Mouse (Mus musculus): ENCODE measurements around the gene Urgcp.

The Urgcp gene

DNA sequence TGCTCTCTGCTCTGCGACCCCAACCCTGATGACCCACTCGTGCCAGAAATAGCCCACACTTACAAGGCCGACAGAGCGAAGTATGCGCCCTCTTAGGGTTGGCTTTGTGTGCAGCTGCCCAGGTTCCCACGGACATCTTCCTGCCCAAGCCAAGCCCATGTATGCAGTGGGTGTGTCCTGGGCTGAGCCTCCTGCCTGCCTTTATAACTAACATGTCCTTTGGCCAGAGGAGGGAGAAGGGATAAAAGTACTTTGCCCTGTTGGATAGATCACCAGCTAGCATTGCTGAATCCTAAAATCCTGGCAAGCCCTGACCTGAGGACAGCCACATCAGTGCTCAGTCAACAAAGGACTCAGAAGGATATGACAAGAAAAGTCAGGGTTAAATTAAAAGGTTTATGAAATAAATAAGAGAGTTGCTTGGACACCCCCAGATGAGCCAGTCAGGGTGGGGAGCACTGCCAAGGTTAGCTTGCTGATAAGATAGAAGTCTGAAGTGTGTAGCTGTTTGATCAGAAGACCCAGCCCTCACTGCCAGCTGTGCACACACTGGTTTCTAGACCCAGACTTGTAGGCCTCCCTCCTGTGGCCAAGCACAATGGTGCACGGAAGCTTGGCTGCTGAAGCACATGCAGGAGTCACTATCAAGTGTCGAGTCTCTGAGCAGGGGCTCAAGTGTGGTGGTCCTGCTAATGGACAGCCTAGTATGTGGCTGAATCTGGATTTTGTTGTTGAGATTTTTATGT, 20.2 kb upstream of the Urgcp start:
- peak; percentile 69 for DNase-seq

DNA sequence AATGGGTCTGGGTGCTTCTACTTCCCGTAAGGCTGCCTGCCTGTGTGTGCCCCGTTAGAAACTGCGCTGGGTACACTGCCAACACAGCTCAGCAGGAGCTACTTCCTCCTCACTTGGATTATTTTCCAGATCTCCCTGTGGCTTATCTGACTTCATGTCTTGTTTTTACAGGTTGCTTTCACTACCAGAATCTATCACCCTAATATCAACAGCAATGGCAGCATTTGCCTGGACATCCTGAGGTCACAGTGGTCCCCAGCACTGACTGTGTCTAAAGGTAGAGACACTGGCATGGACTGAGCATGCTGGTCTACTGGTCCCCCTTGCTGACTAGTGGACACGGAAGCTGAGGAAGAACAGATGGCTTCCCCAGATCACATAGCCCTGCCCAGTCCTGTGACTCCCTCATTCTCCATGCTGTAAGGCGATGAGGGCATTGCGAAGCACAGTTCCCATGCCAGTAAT, 17.9 kb upstream of the Urgcp start:
- DNase-seq = no peak

DNA sequence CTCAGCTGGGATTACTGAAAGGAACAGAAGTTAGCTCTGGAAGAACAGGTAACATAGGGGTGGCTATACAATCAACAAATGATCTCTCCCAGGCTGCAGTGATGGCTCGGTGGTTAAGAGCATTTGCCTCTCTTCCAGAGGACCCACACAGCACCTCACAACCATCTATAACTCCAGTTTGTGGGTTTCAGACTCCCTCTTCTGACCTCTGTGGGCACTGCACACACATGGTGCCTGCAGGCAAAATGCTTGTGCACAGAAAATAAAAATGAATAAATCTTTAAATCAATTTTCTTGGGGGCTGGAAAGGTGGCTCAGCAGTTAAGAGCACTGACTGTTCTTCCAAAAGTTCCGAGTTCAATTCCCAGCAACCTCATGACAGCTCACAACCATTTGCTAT, 16.3 kb upstream of the Urgcp start:
- no peak for DNase-seq

DNA sequence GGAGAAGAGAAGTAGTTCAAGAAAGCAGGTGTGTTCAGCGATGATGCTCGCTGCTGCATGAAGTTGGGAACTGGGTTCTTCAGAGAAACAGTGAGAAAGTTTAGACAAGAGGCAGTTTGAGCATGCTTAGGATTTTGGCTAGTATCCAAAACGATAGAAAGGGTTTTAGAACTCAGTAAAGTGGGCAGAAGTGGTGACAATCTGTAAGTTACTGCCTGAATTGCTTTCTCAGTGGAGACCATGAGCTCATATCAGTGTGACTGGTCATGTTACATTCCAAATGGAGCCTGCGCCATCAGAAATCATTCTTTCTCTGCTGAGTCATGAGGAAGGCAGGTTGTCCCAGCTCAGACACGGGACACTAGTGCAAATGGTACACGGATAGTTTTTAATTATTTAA, 3.8 kb upstream of the Urgcp start:
- no peak for DNase-seq

DNA sequence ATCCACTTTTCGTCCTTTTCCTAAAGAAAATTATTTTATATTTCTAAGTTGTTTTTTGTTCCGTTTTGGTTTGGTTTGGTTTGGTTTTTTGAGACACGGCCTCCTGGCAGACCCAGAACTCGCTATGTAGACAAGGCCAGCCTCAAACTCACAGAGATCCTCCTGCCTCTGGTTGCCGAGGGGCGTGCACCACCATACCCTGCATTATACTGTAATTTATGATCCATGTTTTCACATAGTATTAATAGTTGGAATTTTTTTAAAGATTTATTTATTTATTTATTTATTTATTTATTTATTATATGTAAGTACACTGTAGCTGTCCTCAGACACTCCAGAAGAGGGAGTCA, 432 bp upstream of the Urgcp start:
- DNase-seq = no peak

DNA sequence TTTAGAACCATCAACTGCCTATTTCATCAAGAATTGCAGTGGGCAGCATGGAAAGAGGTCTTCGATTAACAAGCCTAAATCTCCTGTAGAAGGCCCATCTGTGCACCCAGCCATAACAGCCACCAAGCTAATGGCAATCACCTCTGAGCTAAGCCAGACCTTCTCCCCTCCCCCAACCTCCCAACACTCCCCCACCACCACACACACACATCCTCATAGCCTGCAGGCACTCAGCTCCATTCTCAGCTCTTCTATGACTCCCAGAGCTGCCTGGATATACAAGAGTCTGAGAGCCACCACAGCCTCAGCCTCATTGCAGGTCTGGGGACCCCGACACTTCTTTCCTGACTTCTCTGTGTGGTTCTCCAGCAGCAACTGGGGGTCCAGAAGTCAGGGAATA, 8.4 kb downstream of the Urgcp start:
- DNase-seq = no peak

DNA sequence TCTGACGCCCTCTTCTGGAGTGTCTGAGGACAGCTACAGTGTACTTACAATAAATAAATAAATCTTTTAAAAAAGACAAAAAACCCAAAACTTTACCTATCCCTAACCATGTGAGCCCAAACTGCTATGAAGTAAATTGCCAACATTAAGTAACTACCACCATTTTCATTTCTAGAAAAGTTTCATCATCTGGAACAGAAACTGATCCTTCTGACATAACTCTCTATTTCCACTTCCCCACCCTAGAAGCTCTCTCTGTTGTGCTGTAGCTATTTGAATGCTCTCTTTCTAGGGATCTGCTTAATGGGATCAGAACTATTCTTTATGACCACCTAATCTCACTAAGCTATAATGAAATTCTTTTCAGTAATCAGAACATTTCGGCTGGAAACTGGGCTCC, 17.2 kb downstream of the Urgcp start:
- no peak for DNase-seq

DNA sequence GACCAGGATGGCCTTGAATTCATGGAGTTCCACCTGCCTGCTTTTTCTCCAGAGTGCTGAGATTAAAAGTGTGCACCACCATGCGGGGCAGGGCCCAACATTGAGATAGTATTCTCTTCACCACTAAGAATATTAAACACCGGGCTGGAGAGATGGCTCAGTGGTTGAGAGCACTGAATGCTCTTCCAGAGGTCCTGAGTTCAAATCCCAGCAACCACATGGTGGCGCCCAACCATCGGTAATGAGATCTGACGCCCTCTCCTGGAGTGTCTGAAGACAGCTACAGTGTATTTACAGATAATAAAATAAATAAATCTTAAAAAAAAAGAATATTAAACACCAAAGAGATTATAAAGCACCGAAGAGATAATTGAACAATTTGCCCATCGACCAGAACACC, 20.1 kb downstream of the Urgcp start:
- peak; percentile 32 for DNase-seq

DNA sequence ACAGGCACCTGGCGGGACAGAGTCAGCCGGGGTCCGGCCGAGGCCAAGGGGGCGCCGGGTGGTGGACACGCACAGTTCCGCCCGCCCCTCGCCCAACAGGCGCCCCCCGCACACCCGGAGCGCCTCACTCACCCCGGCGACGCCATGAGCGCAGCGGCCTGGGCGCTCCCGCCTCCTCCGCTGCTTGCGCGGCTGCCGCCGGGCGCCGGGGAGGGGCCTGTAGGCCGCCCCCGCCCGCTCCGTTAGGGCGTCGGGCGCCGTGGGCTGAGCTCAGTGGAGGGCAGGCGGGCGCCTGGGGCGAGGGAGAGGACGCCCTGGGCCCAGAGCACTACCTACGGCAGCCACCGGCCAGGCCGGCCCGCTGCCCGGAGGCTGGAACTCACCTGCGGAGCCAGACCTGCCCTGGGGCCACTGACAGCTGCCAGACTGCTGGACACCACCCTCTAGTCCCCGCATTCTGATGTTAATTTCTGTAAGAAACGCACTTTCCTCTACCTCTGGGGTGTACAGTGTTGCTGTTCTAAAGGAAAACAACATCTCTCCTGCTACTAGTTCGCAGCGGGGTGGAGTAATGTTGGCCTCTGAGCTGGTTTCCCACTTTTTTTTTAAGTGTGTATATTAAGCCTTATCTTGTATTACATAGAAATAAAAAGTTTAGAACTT, 21.1 kb downstream of the Urgcp start:
- DNase-seq = peak; percentile 83

DNA sequence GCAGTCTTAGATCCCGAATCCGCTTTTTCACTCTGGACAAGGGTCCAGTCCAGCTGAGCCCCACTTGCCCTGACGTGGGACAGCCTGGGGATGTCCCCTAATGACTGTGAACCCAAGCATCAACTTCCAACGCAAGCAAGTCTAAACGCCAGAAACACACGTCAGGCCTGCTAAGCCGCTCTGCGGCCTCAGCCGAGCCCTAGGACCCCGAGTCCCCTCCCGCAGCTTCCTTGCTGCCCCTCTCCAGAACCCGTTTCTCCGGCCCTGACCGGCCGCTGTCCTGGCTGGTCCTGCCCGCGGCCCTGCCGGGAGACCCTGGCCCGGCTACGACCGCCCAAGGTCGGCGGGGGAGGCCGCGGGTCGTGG, 21.6 kb downstream of the Urgcp start:
- peak; percentile 42 for DNase-seq

DNA sequence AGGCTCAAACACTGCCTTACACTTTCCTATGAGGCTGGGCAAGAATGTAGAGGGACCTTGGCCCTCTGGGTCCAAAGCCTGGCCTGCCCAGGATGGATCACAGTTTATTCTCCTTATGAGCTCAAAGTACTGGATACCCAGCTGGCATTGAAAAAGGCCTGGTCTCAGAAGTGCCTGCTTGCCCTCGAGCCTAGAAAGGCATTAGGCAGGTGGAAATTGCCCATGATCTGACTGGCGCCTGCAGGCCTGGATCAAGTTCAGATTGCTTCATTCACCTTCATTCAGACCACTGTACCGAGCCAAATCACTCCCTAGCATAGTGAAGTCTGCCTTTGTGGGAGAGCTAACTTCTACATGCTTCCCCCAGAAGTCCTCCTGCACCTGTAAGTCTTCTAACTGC, 22.3 kb downstream of the Urgcp start:
- peak; percentile 91 for DNase-seq

DNA sequence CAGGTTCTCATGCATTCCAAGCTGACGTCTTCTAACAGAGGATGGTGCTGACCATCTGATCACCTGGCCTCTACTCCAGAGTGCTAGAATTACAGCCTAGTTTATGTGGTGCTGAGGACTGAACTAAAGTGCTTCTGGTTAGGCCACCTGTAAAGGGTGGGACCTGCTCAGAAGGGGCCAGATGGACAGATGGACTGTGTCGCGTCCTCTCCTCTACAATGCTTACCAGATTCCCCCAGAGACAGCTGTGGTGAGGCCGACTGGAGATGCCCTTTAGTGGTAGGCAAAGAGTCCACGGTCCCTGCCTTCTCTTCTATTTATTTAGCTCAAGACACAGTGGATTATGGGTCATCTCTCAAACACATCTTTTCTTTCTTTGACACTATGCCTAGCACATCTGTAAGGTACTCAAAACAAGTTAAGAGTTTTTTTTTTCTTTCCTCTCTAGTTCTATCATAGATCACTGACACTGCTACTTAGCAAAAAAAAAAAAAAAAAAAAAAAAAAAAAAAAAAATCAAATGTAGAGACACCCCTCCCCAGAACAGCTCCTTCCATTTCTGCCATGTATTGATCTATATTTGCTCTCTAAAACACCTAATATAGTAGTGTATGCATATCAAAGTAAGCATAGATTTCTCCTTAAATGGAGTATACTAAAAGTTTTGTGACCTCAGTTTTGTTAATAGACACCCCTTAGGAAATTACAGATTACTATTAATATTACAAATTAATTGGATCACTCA, 23.1 kb downstream of the Urgcp start:
- no peak for DNase-seq

DNA sequence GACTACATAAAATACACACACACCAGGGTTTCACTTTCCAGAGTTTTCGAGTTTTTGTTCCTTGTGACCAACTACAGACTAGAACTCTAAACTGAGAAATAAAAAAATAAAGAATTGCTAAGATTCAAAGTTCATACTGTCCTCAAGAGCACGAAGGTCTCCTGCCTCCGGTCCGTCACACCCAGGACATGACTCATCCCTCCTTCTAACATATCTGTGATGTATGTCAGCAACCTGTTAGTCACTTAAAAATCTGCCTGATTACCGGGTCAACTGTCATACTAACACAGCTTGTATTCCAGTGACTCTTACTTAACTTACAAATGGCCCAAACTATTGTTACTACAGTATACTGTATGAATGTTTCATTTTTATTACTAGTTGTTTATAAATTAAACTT, 25.0 kb downstream of the Urgcp start:
- DNase-seq = no peak

DNA sequence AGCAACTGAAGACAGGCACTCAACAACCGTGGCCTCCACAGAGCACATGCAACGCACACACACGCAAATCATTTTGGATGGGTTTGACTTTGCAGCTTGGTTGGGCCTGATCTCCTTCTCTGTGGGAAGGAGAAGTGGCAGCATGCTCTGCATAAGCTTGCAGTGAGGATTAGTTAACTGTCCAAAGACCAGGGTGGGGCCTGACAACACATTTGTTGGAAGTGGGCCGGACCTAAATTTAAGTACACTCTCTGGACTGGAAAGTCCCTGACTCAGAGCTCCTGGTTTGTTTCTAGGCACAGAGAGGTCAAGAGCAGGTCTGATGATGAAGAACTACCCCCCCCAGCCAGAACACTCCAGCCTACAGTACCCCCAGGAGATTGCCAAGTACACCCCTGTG, 27.9 kb downstream of the Urgcp start:
- peak; percentile 32 for DNase-seq

DNA sequence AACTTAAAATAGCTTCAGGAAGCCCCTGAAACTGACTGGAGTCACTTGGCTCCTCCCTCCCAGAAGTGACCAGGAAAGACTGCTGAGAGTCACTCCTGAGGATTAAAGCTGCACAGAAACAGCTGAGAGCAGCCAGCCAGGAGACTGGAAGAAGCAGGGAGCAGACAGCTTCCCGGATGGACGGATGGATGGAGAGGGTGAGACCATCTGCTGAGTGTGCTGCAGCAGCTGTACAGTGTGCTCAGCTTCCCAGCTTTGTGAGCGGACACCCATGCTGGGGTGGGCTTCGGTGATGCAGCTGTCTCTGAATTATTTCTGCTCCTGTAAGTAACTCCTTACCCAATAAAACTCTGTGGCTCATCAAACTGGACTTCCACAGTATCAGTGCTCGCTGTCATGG, 29.8 kb downstream of the Urgcp start:
- DNase-seq = no peak

DNA sequence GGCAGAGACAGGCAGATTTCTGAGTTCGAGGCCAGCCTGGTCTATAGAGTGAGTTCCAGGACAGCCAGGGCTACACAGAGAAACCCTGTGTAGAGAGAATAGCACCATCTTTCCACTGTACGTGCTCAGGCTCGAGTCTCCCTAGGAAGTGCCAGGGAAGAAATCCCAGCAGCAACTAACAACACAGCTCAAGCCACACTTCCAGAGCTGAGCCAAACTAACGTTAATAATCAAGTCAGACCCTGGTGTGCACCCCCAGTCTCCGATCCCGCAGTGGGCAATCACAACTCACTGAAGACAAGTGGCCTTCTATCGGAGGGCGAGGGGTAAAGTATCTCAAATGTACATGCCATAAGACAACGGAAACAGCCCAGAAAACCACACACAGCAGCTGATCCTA, 32.6 kb downstream of the Urgcp start:
- no peak for DNase-seq

DNA sequence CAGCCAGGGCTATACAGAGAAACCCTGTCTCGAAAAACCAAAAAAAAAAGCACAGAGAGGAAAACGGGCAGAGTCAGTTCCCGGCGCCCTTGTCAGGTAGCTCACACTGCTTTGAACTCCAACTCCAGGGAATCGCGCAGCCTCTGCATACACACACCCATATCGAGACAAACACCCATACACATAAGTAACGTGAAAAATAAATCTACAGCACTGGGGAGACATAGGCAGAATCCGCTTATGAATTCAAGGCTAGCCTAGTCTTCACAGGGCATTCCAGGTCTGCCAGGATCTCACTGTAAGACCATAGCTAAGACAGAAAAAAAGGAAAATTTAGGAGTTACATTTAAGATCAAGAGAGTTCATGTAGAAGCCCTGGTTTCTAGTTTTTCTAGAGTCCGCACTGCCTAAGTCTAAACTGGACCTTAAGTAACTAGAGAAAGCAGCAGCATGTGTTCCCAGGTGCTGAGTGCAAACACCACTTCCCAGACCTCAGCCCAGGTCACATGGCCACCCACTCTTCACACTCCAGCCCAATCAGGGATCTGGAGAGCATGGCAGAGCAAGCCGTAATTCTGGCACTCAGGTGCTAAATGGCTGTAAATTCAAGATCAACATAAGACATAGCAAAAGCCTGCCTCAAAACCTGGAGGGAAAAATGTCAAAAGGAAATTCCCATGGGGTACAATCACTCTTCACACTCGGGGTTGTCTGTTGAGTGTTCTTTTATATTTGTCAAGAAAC, 43.4 kb downstream of the Urgcp start:
- DNase-seq = no peak

DNA sequence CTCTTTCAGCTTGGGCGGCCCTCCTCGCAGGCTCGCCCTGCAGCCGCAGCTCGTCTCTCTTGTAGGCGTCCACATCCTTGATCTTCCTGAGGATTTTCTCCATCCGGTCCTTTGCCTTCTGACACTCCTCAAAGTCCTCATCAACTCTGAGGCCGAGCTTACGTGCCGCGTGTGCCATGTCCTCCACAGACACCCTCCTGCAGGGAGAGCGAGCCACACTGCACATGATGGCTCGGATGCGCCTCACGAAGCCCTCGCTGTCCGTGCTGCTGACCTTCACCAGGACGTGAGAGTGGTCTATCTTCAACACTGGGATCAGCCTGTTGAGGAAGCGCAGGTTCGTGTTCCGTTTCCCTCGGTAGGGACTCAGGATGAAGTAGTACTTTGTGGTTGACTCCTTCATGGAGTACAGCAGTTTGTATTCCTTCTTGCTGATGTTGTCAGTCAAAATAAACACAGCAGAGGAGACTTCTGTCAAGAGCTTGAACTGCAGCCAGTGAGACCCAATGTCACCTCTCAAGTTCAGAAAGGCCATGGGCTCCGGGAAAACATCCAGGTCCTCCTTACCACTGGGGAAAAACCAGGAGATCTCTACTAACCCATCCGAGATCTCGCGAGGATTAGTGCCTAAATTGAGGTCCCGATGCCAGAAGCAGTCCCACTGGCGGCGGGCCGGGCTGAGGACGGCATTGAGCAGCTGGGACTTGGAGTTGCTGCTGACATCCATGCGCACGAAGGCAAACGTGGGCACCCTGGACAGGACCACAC, 45.1 kb downstream of the Urgcp start:
- DNase-seq = peak; percentile 19

DNA sequence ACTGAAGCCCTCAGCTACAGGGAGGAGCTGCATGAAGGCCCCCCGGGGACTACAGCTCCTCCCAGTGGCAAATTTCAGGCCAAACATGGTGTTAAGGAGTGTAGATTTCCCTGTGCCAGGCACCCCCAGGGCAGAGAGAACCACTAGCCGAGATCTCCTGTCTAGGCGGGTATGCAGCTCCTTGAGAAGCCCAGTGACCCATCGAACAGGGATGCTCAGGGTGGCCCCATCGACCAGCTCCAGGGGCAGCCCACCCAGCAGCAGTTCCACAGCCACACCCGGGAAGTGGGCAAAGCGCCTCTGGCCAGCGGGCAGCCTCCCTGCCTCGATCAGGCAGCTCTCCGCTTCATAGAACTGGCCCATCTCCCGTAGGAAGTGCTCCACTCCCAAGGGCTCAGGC, 45.9 kb downstream of the Urgcp start:
- no peak for DNase-seq

DNA sequence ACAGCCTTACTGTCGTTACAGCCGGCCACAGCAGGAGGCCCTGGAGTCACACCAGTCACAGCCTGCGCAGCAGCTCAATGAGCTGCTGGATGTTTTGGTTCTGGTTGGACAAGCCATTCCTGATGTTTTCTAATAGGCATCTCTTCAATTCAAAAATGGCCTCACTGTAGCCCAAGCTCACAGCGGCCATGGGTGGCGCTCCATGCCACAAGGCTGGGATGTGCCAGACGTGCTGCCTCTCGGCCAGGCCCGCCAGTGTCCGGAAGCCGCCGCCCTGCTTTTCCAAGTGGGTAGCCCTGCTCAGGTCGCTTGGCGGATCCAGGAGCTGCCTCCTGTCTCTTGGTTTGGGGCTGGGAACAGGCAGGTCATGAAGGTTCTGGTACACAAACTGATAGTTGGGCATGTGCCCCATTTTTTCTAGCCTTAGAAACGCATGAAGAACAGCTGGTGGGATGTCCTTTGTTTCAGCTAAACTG, 46.5 kb downstream of the Urgcp start, which contains the start of gene Mrps24:
TSS of gene Mrps24 (minus strand) at position 51 of the 476 bp plus-strand sequence.
- peak; percentile 10 for DNase-seq

DNA sequence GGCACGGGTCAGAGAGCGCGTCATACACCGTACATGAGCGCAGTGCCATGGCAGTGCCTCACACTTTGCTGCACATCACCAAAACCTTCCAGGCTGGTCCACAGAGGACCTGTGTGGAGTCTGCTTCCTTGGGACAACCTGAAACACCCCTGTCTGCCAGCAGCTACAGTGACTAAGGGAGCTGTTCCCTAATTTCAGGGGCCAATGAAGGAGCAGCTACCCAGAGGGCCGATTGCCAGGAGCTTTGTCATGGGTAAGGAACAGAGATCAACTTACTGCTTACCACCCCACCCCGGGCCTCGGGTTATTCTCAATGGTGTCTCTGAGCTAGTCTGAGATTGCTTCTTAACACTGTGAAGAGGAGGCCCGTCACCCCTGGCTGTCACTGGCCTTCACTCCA, 47.0 kb downstream of the Urgcp start:
- DNase-seq = peak; percentile 4

Data from kidney, adult 9 months (tissue).